Comparison of ENCODE assay signal across 9 mouse cellular contexts in genomic region chr11:101814375-101815102, GRCm38 (mm10). TPM values are rescaled to one million over a fixed set of nuclear protein-coding genes. Genes with fewer than 3 reads are reported as not detected.
DNase-seq lines count a peak whose midpoint lies in the region; ATAC-seq and TF ChIP-seq lines count a peak whose summit lies in the region.
"Had no signal": no experiment of that assay in that cellular context is flagged by ENCODE, and none has a peak within 500 bp of the region (broad histone marks: within the 10 kb centered on the region; RNA-seq: fewer than 3 reads in every experiment).

No protein-coding gene starts in this region.

- H3K27me3 ChIP-seq in heart, embryonic 12.5 days (replicated peaks), result peaks cover 15% of the 10 kb centered on the region
- H3K27me3 ChIP-seq in kidney, postnatal 0 days (ENCODE audit: insufficient read depth, low read length), result 0 out of 2 replicates have a peak, but pooled peaks cover 3% of the 10 kb centered on the region
- H3K27me3 ChIP-seq in liver, adult 2 months (ENCODE audit: control insufficient read depth, insufficient read depth, low read length), result no peaks in the 10 kb centered on the region; the same call in 1 of the 2 replicates
- no peaks in the 10 kb centered on the region for H3K27me3 ChIP-seq in neural tube, embryonic 11.5 days (ENCODE audit: control insufficient read depth, insufficient read depth, low read length)
- no peaks in the 10 kb centered on the region for H3K27me3 ChIP-seq in testis, adult 2 months (ENCODE audit: control insufficient read depth, insufficient read depth, low read length)

- TF ChIP-seq CTCF in bone marrow macrophage, adult 2 months (IDR thresholded peaks at IDR 0.05; ENCODE audit: low read depth, low read length), result peak; percentile 97
- peak; percentile 70 for TF ChIP-seq CTCF in embryonic fibroblast, embryonic 13.5 days (IDR thresholded peaks at IDR 0.05; ENCODE audit: borderline replicate concordance, insufficient read depth, low read length)
- TF ChIP-seq CTCF in kidney, postnatal 0 days (IDR thresholded peaks at IDR 0.05; ENCODE audit: low read depth), result peak; percentile 90
- peak; percentile 88 for TF ChIP-seq CTCF in liver, adult 2 months (IDR thresholded peaks at IDR 0.05; ENCODE audit: low read depth, low read length)
- peak; percentile 93 for TF ChIP-seq CTCF in testis, adult 2 months (IDR thresholded peaks at IDR 0.05; ENCODE audit: control insufficient read depth, insufficient read depth, insufficient replicate concordance, low read depth, low read length)

- no peak for TF ChIP-seq POLR2A in bone marrow macrophage, adult 2 months (IDR thresholded peaks at IDR 0.05; ENCODE audit: borderline replicate concordance, low read depth, low read length)
- no peak for TF ChIP-seq POLR2A in embryonic fibroblast, embryonic 13.5 days (IDR thresholded peaks at IDR 0.05; ENCODE audit: low read depth, low read length)
- TF ChIP-seq POLR2A in liver, adult 2 months (IDR thresholded peaks at IDR 0.05; ENCODE audit: extremely low read depth, insufficient read depth, low read length), result no peak
- TF ChIP-seq POLR2A in testis, adult 2 months (IDR thresholded peaks at IDR 0.05; ENCODE audit: control insufficient read depth, low read depth, low read length), result no peak

- WGBS in heart, embryonic 12.5 days, result 17% methylated on average over 23 of the region's 23 CpGs
- WGBS in kidney, postnatal 0 days, result 21% methylated on average over 23 of the region's 23 CpGs
- 30% methylated on average over 23 of the region's 23 CpGs for WGBS in liver, adult 2 months
- 7% methylated on average over 23 of the region's 23 CpGs for WGBS in neural tube, embryonic 11.5 days

- H3K79me2 ChIP-seq in liver, adult 2 months (ENCODE audit: control insufficient read depth, insufficient read depth, low read length), result no peaks in the 10 kb centered on the region

- H3K4me3 ChIP-seq in bone marrow macrophage, adult 2 months (ENCODE audit: insufficient read depth, low read length), result no peak overlapping the region
- no peak overlapping the region for H3K4me3 ChIP-seq in embryonic fibroblast, embryonic 13.5 days (ENCODE audit: insufficient read depth, low read length)
- peak overlapping the region; percentile 35 for H3K4me3 ChIP-seq in heart, embryonic 12.5 days
- no peak overlapping the region for H3K4me3 ChIP-seq in kidney, postnatal 0 days (replicated peaks; ENCODE audit: low read depth, low read length)
- H3K4me3 ChIP-seq in liver, adult 2 months (ENCODE audit: insufficient read depth, low read depth, low read length), result no peak overlapping the region
- 0 out of 2 replicates have a peak overlapping the region, but pooled peaks have one; percentile 13 for H3K4me3 ChIP-seq in neural tube, embryonic 11.5 days (ENCODE audit: low read depth, low read length)
- H3K4me3 ChIP-seq in testis, adult 2 months (ENCODE audit: control insufficient read depth, low read depth, low read length), result peak overlapping the region; percentile 66
- H3K4me3 ChIP-seq: erythroblast, embryonic 14.5 days had no signal

- no peaks in the 10 kb centered on the region for H3K36me3 ChIP-seq in heart, embryonic 12.5 days
- no peaks in the 10 kb centered on the region for H3K36me3 ChIP-seq in kidney, postnatal 0 days (ENCODE audit: insufficient read depth, low read length)
- H3K36me3 ChIP-seq in liver, adult 2 months (ENCODE audit: control insufficient read depth, insufficient read depth, low read length), result no peaks in the 10 kb centered on the region
- H3K36me3 ChIP-seq in neural tube, embryonic 11.5 days (ENCODE audit: control insufficient read depth, insufficient read depth, low read length), result no peaks in the 10 kb centered on the region
- no peaks in the 10 kb centered on the region for H3K36me3 ChIP-seq in testis, adult 2 months (ENCODE audit: control insufficient read depth, insufficient read depth, low read length)

- no peaks in the 10 kb centered on the region for H3K4me1 ChIP-seq in bone marrow macrophage, adult 2 months (ENCODE audit: control insufficient read depth, insufficient read depth, low read length)
- peaks cover 3% of the 10 kb centered on the region; the same call in 1 of the 2 replicates for H3K4me1 ChIP-seq in embryonic fibroblast, embryonic 13.5 days (ENCODE audit: control insufficient read depth, insufficient read depth, low read length)
- H3K4me1 ChIP-seq in heart, embryonic 12.5 days (replicated peaks), result peaks cover 19% of the 10 kb centered on the region
- peaks cover 17% of the 10 kb centered on the region for H3K4me1 ChIP-seq in kidney, postnatal 0 days (replicated peaks; ENCODE audit: insufficient read depth, low read length)
- H3K4me1 ChIP-seq in liver, adult 2 months (ENCODE audit: control insufficient read depth, insufficient read depth, low read length), result no peaks in the 10 kb centered on the region
- peaks cover 23% of the 10 kb centered on the region for H3K4me1 ChIP-seq in neural tube, embryonic 11.5 days (ENCODE audit: control insufficient read depth, insufficient read depth, low read length)
- H3K4me1 ChIP-seq in testis, adult 2 months (ENCODE audit: control insufficient read depth, insufficient read depth, low read length), result peaks cover 8% of the 10 kb centered on the region

- peak; percentile 85 to 87 for DNase-seq in B cell, adult 2 months
- DNase-seq in kidney, postnatal 0 days (ENCODE audit: low spot score), result peak; percentile 90
- DNase-seq in liver, adult 2 months (ENCODE audit: extremely low read depth, low read depth, low spot score), result no peak
- DNase-seq in neural tube, embryonic 11.5 days (ENCODE audit: low spot score), result peak; percentile 89

- peak; percentile 43; the same call in 1 of the 2 replicates for ATAC-seq in heart, embryonic 12.5 days (ENCODE audit: insufficient number of reproducible peaks, low FRiP score)
- ATAC-seq in kidney, postnatal 0 days (replicated peaks; ENCODE audit: low FRiP score, low read depth), result peak; percentile 51; the same call in 1 of the 2 replicates
- ATAC-seq in neural tube, embryonic 11.5 days (ENCODE audit: insufficient read depth, low FRiP score, low TSS enrichment), result no peak

- peak overlapping the region; percentile 58 for H3K9ac ChIP-seq in heart, embryonic 12.5 days
- 0 out of 2 replicates have a peak overlapping the region, but pooled peaks have one; percentile 23 for H3K9ac ChIP-seq in kidney, postnatal 0 days (ENCODE audit: low read depth, low read length)
- H3K9ac ChIP-seq in liver, adult 2 months (ENCODE audit: low read depth, low read length), result no peak overlapping the region
- no peak overlapping the region; the same call in 1 of the 2 replicates for H3K9ac ChIP-seq in neural tube, embryonic 11.5 days (ENCODE audit: low read length)

- H3K4me2 ChIP-seq in heart, embryonic 12.5 days, result peak overlapping the region; percentile 61
- H3K4me2 ChIP-seq in kidney, postnatal 0 days (ENCODE audit: low read length), result peak overlapping the region; percentile 46
- peak overlapping the region; percentile 28 for H3K4me2 ChIP-seq in neural tube, embryonic 11.5 days (ENCODE audit: low read depth)

- peaks cover 6% of the 10 kb centered on the region; the same call in 1 of the 2 replicates for H3K9me3 ChIP-seq in heart, embryonic 12.5 days (replicated peaks)
- no peaks in the 10 kb centered on the region for H3K9me3 ChIP-seq in kidney, postnatal 0 days (replicated peaks; ENCODE audit: low read length)
- no peaks in the 10 kb centered on the region for H3K9me3 ChIP-seq in neural tube, embryonic 11.5 days (ENCODE audit: control insufficient read depth, low read length)

- no peak overlapping the region for H3K27ac ChIP-seq in bone marrow macrophage, adult 2 months (ENCODE audit: insufficient read depth, low read depth, low read length)
- H3K27ac ChIP-seq in embryonic fibroblast, embryonic 13.5 days (ENCODE audit: insufficient read depth, low read length), result no peak overlapping the region
- H3K27ac ChIP-seq in heart, embryonic 12.5 days (ENCODE audit: poor library complexity, severe bottlenecking), result 0 out of 2 replicates have a peak overlapping the region, but pooled peaks have one; percentile 22
- no peak overlapping the region for H3K27ac ChIP-seq in kidney, postnatal 0 days
- H3K27ac ChIP-seq in liver, adult 2 months (replicated peaks; ENCODE audit: insufficient read depth, low read depth, low read length), result no peak overlapping the region
- H3K27ac ChIP-seq in neural tube, embryonic 11.5 days (ENCODE audit: low read depth, low read length), result no peak overlapping the region; the same call in 1 of the 2 replicates
- no peak overlapping the region for H3K27ac ChIP-seq in testis, adult 2 months (ENCODE audit: control insufficient read depth, insufficient read depth, low read depth, low read length)

RNA-seq across cellular contexts. Expression of gene Etv4, which starts 29.4 kb away (rescaled TPM):
- polyA plus RNA-seq in bone marrow macrophage, adult 2 months (2012; ENCODE audit: insufficient read depth, insufficient read length, missing spikeins), result 1.1 TPM in 1 of 2 replicates, not detected in the other
- 17.3 and 43.6 TPM in 2 replicates for polyA plus RNA-seq in embryonic fibroblast, embryonic 13.5 days (2011; ENCODE audit: insufficient read length, low read depth, missing spikeins)
- polyA plus RNA-seq in heart, embryonic 12.5 days (2016; fragmentation: Nextera tagmentation; extraction: Ambion mirVana), result 10.0 and 10.3 TPM in 2 replicates
- polyA plus RNA-seq in kidney, postnatal 0 days (2015; fragmentation: Nextera tagmentation; extraction: Ambion mirVana), result 42.6 and 44.7 TPM in 2 replicates
- 0.18 TPM in 1 of 2 replicates, not detected in the other for total RNA-seq in liver, adult 2 months (2014; rRNA removed)
- polyA plus RNA-seq in liver, adult 2 months (2012; rRNA removed), result 0.05 and 0.17 TPM in 2 replicates
- 8.4 and 9.4 TPM in 2 replicates for polyA plus RNA-seq in neural tube, embryonic 11.5 days (2014; fragmentation: Nextera tagmentation; extraction: Ambion mirVana)
- polyA plus RNA-seq in testis, adult 2 months (2012; rRNA removed), result 0.53 and 1.1 TPM in 2 replicates
- polyA plus RNA-seq: erythroblast, embryonic 14.5 days had no signal

Comparison
In these comparisons a context has a peak if more than half of its experiments do, and no peak if none do; other contexts are left out.
1. H3K4me3 ChIP-seq: peak in heart, embryonic 12.5 days (single experiment), neural tube, embryonic 11.5 days (single experiment) and testis, adult 2 months (single experiment); none in bone marrow macrophage, adult 2 months (single experiment), embryonic fibroblast, embryonic 13.5 days (single experiment), kidney, postnatal 0 days (single experiment) and liver, adult 2 months (single experiment).
2. H3K9ac ChIP-seq: peak in heart, embryonic 12.5 days (single experiment) and kidney, postnatal 0 days (single experiment); none in liver, adult 2 months (single experiment) and neural tube, embryonic 11.5 days (single experiment).
3. Peak in every context shown above with its lines, with median percentiles within 50 percentile points of each other: CTCF ChIP-seq and H3K4me2 ChIP-seq.